Mouse (Mus musculus) neural tube, embryonic 14.5 days (tissue): Measurements from ENCODE around the gene Capn12. TPM values are rescaled to one million over a fixed set of nuclear protein-coding genes. Genes with fewer than 3 reads are reported as not detected.

ENCODE experiments used
- ATAC-seq: fragments of 200-750 bp; cut with Nextera tagmentation; 2 replicates; pipeline ENCODE4 v1.8.0; 2017; ENCODE audit warnings: low read depth, mild to moderate bottlenecking, moderate TSS enrichment, moderate library complexity
- H3K27ac ChIP-seq: fragments of 300-500 bp; sonication (generic); 2 replicates; pipeline ENCODE4 v1.5.1; 2014; ENCODE audit warnings: low read depth, mild to moderate bottlenecking, control low read depth, low read length, moderate library complexity, mixed read lengths
- H3K27me3 ChIP-seq: fragments of 300-500 bp; sonication (generic); 2 replicates; pipeline ENCODE4 v1.6.1; 2014; ENCODE audit warnings: low read length; ENCODE audit not compliant: control insufficient read depth, insufficient read depth
- H3K36me3 ChIP-seq: fragments of 300-500 bp; sonication (generic); 2 replicates; pipeline ENCODE4 v1.6.1; 2014; ENCODE audit warnings: low read length, mixed read lengths; ENCODE audit not compliant: control insufficient read depth, insufficient read depth
- H3K4me1 ChIP-seq: fragments of 300-500 bp; sonication (generic); 2 replicates; pipeline ENCODE4 v1.6.1; 2014; ENCODE audit warnings: low read length; ENCODE audit not compliant: control insufficient read depth, insufficient read depth
- H3K4me2 ChIP-seq: fragments of 300-500 bp; sonication (generic); 2 replicates; pipeline ENCODE4 v1.6.1; 2014; ENCODE audit warnings: mild to moderate bottlenecking, low read depth, low read length, control low read depth
- H3K4me3 ChIP-seq: fragments of 300-500 bp; sonication (generic); 2 replicates; pipeline ENCODE4 v1.5.1; 2014; ENCODE audit warnings: low read depth, low read length, control low read depth, mixed read lengths
- H3K9ac ChIP-seq: fragments of 300-500 bp; sonication (generic); replicated peaks from 2 replicates; pipeline ENCODE4 v1.6.1; 2014; ENCODE audit warnings: low read depth, mild to moderate bottlenecking, control low read depth, low read length, mixed read lengths
- H3K9me3 ChIP-seq: fragments of 300-500 bp; sonication (generic); 2 replicates; pipeline ENCODE4 v1.6.1; 2016; ENCODE audit warnings: low read length; ENCODE audit not compliant: control insufficient read depth
- WGBS: fragments of 180-500 bp; shearing (Covaris S2); extraction: QIAGEN DNeasy Blood & Tissue Kit; methylation state at CpG from one replicate; pipeline ENCODE4 v1.1.7; 2014; 5-methylcytosine and 5-hydroxymethylcytosine counted together
- polyA plus RNA-seq: library from polyadenylated mRNA; unstranded; fragments of >200 nt; fragmentation: Nextera tagmentation; extraction: Ambion mirVana; gene quantifications from 2 replicates; pipeline ENCODE4 v1.2.1, GENCODE M21; 2014

Gene Capn12
- polyA plus RNA-seq = 0.46 and 0.90 TPM in 2 replicates

- Histone ChIP-seq H3K27ac (no peak within 1 kb of the TSS), H3K9me3 (no peaks in the 10 kb centered on the region), H3K4me1 (no peaks in the 10 kb centered on the region), H3K36me3 (no peaks in the 10 kb centered on the region), H3K9ac (no peak within 1 kb of the TSS), H3K4me3 (no peak within 1 kb of the TSS), H3K27me3 (no peaks in the 10 kb centered on the region), H3K4me2 (no peak within 1 kb of the TSS)
- WGBS = 28% methylated on average over 13 of the region's 13 CpGs
- no peak for ATAC-seq
Measured at GRCm38 (mm10) chr7:28881199-28881598, at the start of gene Capn12. TSS of gene Capn12 (plus strand) at chr7:28881422.

DNA sequence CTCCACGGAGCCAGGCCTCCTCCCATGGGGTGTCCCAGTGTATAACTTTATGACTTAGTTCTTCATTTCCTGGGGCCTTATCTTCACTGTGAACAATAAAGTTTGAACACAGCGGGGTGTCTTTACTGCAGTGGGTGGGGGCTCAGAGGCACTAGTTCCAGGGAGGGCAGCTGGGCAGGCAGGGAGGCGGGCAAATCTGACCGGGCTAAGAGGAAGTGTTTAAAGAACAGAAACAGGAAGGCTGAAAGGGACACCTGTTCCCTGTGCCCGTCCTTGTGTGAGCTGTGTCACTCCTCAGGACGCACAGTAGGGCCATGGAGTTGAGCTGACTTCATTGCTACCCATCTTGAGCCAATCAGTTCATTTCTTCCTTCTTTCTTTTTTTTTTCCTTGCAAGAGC, 49.1 kb upstream of the Capn12 start:
- Histone ChIP-seq H3K4me2 (no peak overlapping the region), H3K9ac (no peak overlapping the region), H3K27ac (no peak overlapping the region), H3K4me1 (no peaks in the 10 kb centered on the region), H3K9me3 (no peaks in the 10 kb centered on the region), H3K36me3 (no peaks in the 10 kb centered on the region; the same call in 1 of the 2 replicates), H3K27me3 (no peaks in the 10 kb centered on the region), H3K4me3 (no peak overlapping the region)
- no peak for ATAC-seq
- 40% methylated on average over 6 of the region's 6 CpGs for WGBS

DNA sequence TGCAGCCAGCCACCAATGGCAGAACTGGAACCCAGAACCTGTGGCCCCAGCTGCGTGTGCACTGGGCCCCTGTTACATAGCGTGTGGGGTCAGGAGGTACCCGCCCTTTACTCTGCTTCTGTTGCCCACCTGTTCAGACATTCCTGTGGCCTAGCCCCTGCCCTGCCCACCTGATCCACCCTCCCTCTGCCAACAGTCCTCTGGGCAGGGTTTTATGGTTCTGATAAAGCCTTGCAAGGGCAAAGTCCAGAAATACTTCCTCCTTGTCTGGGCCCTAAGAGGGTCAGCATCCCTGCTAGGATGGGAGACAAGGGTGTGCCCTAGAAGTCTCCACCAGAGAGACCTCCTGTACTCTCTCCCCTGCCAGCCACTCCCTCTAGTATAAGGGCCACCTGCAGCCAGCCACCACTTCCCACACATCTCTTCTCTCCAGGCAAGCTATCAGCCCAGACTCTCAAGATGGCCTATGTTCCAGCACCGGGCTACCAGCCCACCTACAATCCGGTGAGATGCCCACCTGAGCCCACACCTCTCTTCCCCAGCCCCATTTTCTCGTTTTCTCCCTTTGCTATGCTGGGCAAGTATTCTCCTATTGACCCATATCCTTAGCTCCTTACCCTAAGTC, 47.4 kb upstream of the Capn12 start, which contains the start of gene Lgals4:
Gene Lgals4 (plus strand): TSS at position 132 of the 625 bp plus-strand sequence.
- no peak within 1 kb of the TSS for H3K4me2 ChIP-seq
- no peaks in the 10 kb centered on the region for H3K9me3 ChIP-seq
- H3K9ac ChIP-seq = no peak within 1 kb of the TSS
- WGBS = 91% methylated on average over 6 of the region's 6 CpGs
- H3K27me3 ChIP-seq = no peaks in the 10 kb centered on the region
- no peak within 1 kb of the TSS for H3K4me3 ChIP-seq
- H3K27ac ChIP-seq = no peak within 1 kb of the TSS
- H3K4me1 ChIP-seq = no peaks in the 10 kb centered on the region
- H3K36me3 ChIP-seq = no peaks in the 10 kb centered on the region; the same call in 1 of the 2 replicates
- no peak for ATAC-seq

DNA sequence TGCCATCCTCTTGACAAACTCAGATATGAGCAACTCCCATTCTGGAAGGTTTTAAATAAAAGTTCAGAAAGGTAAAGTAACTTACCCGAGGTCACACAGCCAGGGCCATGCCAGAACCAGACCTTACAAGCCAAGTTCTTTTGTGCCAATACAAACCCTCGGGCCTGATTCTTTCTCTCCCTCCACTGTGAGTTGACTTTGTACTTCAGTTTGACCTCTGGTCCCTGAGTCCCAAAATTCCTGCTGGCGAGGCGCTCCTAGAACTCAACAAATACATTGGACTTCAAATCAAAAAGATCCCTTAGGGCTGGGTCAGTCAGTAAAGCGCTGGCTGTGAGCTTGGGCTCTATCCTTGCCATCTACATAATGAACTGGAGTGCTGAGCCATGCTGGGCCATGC, 44.3 kb upstream of the Capn12 start:
- no peaks in the 10 kb centered on the region for H3K27me3 ChIP-seq
- no peak for ATAC-seq

GRCm38 (mm10) chr7:28838331-28838730, 42.9 kb upstream of the Capn12 start:
- ATAC-seq = no peak
- 75% methylated on average over 9 of the region's 9 CpGs for WGBS
- Histone ChIP-seq H3K27me3 (no peaks in the 10 kb centered on the region), H3K4me3 (no peak overlapping the region), H3K4me1 (no peaks in the 10 kb centered on the region), H3K9ac (no peak overlapping the region), H3K36me3 (no peaks in the 10 kb centered on the region), H3K4me2 (no peak overlapping the region), H3K9me3 (no peaks in the 10 kb centered on the region), H3K27ac (no peak overlapping the region)

More for the DNA sequence above, 44.3 kb upstream of the Capn12 start:
- Histone ChIP-seq H3K4me3 (no peak overlapping the region), H3K9me3 (no peaks in the 10 kb centered on the region), H3K36me3 (no peaks in the 10 kb centered on the region), H3K4me2 (no peak overlapping the region), H3K4me1 (no peaks in the 10 kb centered on the region), H3K9ac (no peak overlapping the region), H3K27ac (no peak overlapping the region)
- 87% methylated on average over 5 of the region's 5 CpGs for WGBS

GRCm38 (mm10) chr7:28847273-28847672, 33.9 kb upstream of the Capn12 start:
- H3K9me3 ChIP-seq = no peaks in the 10 kb centered on the region
- 79% methylated on average over 1 of the region's 1 CpGs for WGBS
- H3K27ac ChIP-seq = no peak overlapping the region
- H3K36me3 ChIP-seq = no peaks in the 10 kb centered on the region
- H3K9ac ChIP-seq = no peak overlapping the region
- H3K27me3 ChIP-seq = no peaks in the 10 kb centered on the region
- H3K4me3 ChIP-seq = no peak overlapping the region
- no peaks in the 10 kb centered on the region for H3K4me1 ChIP-seq
- no peak for ATAC-seq
- H3K4me2 ChIP-seq = no peak overlapping the region

GRCm38 (mm10) chr7:28849700-28850236, 31.5 kb upstream of the Capn12 start:
- 60% methylated on average over 1 of the region's 1 CpGs for WGBS
- H3K9ac ChIP-seq = no peak overlapping the region
- no peak overlapping the region for H3K4me2 ChIP-seq
- H3K27ac ChIP-seq = no peak overlapping the region
- H3K27me3 ChIP-seq = no peaks in the 10 kb centered on the region
- H3K4me3 ChIP-seq = no peak overlapping the region
- H3K36me3 ChIP-seq = no peaks in the 10 kb centered on the region
- no peaks in the 10 kb centered on the region for H3K4me1 ChIP-seq
- no peak for ATAC-seq
- H3K9me3 ChIP-seq = no peaks in the 10 kb centered on the region

GRCm38 (mm10) chr7:28850642-28851041, 30.6 kb upstream of the Capn12 start:
- Histone ChIP-seq H3K36me3 (no peaks in the 10 kb centered on the region), H3K9ac (no peak overlapping the region), H3K4me1 (no peaks in the 10 kb centered on the region), H3K9me3 (no peaks in the 10 kb centered on the region), H3K27me3 (no peaks in the 10 kb centered on the region), H3K4me2 (no peak overlapping the region), H3K27ac (no peak overlapping the region), H3K4me3 (no peak overlapping the region)
- no peak for ATAC-seq
- WGBS = 90% methylated on average over 4 of the region's 4 CpGs

GRCm38 (mm10) chr7:28859953-28860352, 21.3 kb upstream of the Capn12 start:
- Histone ChIP-seq H3K27me3 (no peaks in the 10 kb centered on the region), H3K4me2 (no peak overlapping the region), H3K9ac (no peak overlapping the region), H3K4me3 (no peak overlapping the region), H3K27ac (no peak overlapping the region), H3K9me3 (no peaks in the 10 kb centered on the region), H3K4me1 (no peaks in the 10 kb centered on the region), H3K36me3 (no peaks in the 10 kb centered on the region)
- 90% methylated on average over 2 of the region's 2 CpGs for WGBS
- no peak for ATAC-seq
